Mouse (Mus musculus): Measurements from ENCODE around the gene Btnl1. TPM values are rescaled to one million over a fixed set of nuclear protein-coding genes. Genes with fewer than 3 reads are reported as not detected.

Btnl1 gene
- not detected in 2 replicates for polyA plus RNA-seq (2015; fragmentation: Nextera tagmentation; extraction: Ambion mirVana)

GRCm38 (mm10) chr17:34376847-34377246 is at the start of gene Btnl1:
Gene Btnl1, plus strand, starts transcription at chr17:34377132.
- H3K27me3 ChIP-seq (ENCODE audit: insufficient read depth, low read length): no peaks in the 10 kb centered on the region
- no peaks in the 10 kb centered on the region for H3K9me3 ChIP-seq (ENCODE audit: low read length)
- WGBS: 75% methylated on average over 2 of the region's 2 CpGs
- H3K4me1 ChIP-seq (ENCODE audit: insufficient read depth, low read length): no peaks in the 10 kb centered on the region
- no peak within 1 kb of the TSS for H3K4me2 ChIP-seq (replicated peaks; ENCODE audit: low read depth, low read length)
- no peak within 1 kb of the TSS for H3K9ac ChIP-seq (replicated peaks; ENCODE audit: low read length)
- ATAC-seq (ENCODE audit: low FRiP score, low TSS enrichment): no peak
- no peak within 1 kb of the TSS for H3K27ac ChIP-seq (ENCODE audit: low read length)
- H3K36me3 ChIP-seq (ENCODE audit: insufficient read depth, low read length): no peaks in the 10 kb centered on the region
- H3K4me3 ChIP-seq (ENCODE audit: low read length): no peak within 1 kb of the TSS

GRCm38 (mm10) chr17:34329807-34330206 is 47.1 kb upstream of the Btnl1 start:
- WGBS: 57% methylated on average over 2 of the region's 2 CpGs
- no peak overlapping the region for H3K4me3 ChIP-seq (ENCODE audit: low read length)
- H3K9ac ChIP-seq (replicated peaks; ENCODE audit: low read length): no peak overlapping the region
- no peak for ATAC-seq (ENCODE audit: low FRiP score, low TSS enrichment)
- H3K4me2 ChIP-seq (replicated peaks; ENCODE audit: low read depth, low read length): no peak overlapping the region
- no peaks in the 10 kb centered on the region for H3K27me3 ChIP-seq (ENCODE audit: insufficient read depth, low read length)
- no peak overlapping the region for H3K27ac ChIP-seq (ENCODE audit: low read length)
- no peaks in the 10 kb centered on the region for H3K9me3 ChIP-seq (ENCODE audit: low read length)
- H3K4me1 ChIP-seq (ENCODE audit: insufficient read depth, low read length): 0 out of 2 replicates have a peak, but pooled peaks cover 4% of the 10 kb centered on the region
- H3K36me3 ChIP-seq (ENCODE audit: insufficient read depth, low read length): no peaks in the 10 kb centered on the region

DNA sequence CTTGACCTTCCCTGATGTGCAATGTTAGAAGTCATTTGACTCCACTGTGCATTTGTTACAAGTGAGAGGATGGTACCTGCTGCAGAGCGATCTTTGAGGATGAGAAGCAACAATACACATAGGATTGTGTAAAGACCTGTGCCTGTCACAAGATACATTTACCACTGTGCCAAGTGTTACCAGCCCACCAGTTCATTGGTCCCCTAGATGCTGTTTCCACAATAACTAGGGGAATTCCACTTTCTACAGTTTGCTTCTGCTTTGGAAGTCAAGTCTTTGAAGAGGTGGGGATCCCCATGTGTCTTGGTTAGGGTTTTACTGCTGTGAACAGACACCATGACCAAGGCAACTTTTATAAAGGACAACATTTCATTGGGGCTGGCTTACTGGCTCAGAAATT is 45.7 kb upstream of the Btnl1 start:
- no peaks in the 10 kb centered on the region for H3K9me3 ChIP-seq (ENCODE audit: low read length)
- WGBS: 96% methylated on average over 1 of the region's 1 CpGs
- H3K27me3 ChIP-seq (ENCODE audit: insufficient read depth, low read length): no peaks in the 10 kb centered on the region
- no peak overlapping the region for H3K27ac ChIP-seq (ENCODE audit: low read length)
- H3K4me2 ChIP-seq (replicated peaks; ENCODE audit: low read depth, low read length): no peak overlapping the region
- H3K36me3 ChIP-seq (ENCODE audit: insufficient read depth, low read length): no peaks in the 10 kb centered on the region
- no peak overlapping the region for H3K9ac ChIP-seq (replicated peaks; ENCODE audit: low read length)
- no peak overlapping the region for H3K4me3 ChIP-seq (ENCODE audit: low read length)
- H3K4me1 ChIP-seq (ENCODE audit: insufficient read depth, low read length): 0 out of 2 replicates have a peak, but pooled peaks cover 4% of the 10 kb centered on the region
- ATAC-seq (ENCODE audit: low FRiP score, low TSS enrichment): no peak

GRCm38 (mm10) chr17:34340619-34341402 is 36.1 kb upstream of the Btnl1 start:
- Histone ChIP-seq H3K27me3 (ENCODE audit: insufficient read depth, low read length) (0 out of 2 replicates have a peak, but pooled peaks cover 3% of the 10 kb centered on the region), H3K9ac (replicated peaks; ENCODE audit: low read length) (no peak overlapping the region), H3K4me3 (ENCODE audit: low read length) (no peak overlapping the region), H3K27ac (ENCODE audit: low read length) (no peak overlapping the region), H3K4me1 (ENCODE audit: insufficient read depth, low read length) (no peaks in the 10 kb centered on the region), H3K9me3 (ENCODE audit: low read length) (no peaks in the 10 kb centered on the region), H3K36me3 (ENCODE audit: insufficient read depth, low read length) (no peaks in the 10 kb centered on the region), H3K4me2 (replicated peaks; ENCODE audit: low read depth, low read length) (no peak overlapping the region)
- no peak for ATAC-seq (ENCODE audit: low FRiP score, low TSS enrichment)
- 59% methylated on average over 3 of the region's 3 CpGs for WGBS

GRCm38 (mm10) chr17:34344882-34345281 is 32.0 kb upstream of the Btnl1 start:
- Histone ChIP-seq H3K36me3 (ENCODE audit: insufficient read depth, low read length) (no peaks in the 10 kb centered on the region), H3K4me2 (replicated peaks; ENCODE audit: low read depth, low read length) (no peak overlapping the region), H3K4me1 (ENCODE audit: insufficient read depth, low read length) (no peaks in the 10 kb centered on the region), H3K27me3 (ENCODE audit: insufficient read depth, low read length) (0 out of 2 replicates have a peak, but pooled peaks cover 3% of the 10 kb centered on the region), H3K4me3 (ENCODE audit: low read length) (no peak overlapping the region), H3K9me3 (ENCODE audit: low read length) (no peaks in the 10 kb centered on the region), H3K9ac (replicated peaks; ENCODE audit: low read length) (no peak overlapping the region), H3K27ac (ENCODE audit: low read length) (no peak overlapping the region)
- 84% methylated on average over 4 of the region's 4 CpGs for WGBS
- ATAC-seq (ENCODE audit: low FRiP score, low TSS enrichment): no peak

DNA sequence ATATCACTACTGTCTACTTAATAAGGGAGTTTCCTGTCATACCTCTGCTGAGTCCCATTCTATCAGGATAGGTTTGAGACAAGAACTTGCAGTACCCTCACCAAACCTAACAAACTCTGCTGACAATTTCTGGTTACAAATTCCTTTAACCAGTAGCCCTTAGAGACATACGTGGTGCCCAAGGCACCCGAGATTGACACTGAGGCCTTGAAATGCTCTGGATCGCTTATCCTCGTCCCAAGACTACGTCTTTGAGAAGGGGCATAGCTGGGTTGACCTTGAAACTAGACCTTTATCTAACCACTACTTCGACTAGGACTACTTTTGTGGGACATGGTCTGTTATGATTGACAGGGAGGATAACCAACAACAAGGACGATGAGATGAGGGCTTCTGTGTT is 31.4 kb upstream of the Btnl1 start:
- Histone ChIP-seq H3K9me3 (ENCODE audit: low read length) (no peaks in the 10 kb centered on the region), H3K9ac (replicated peaks; ENCODE audit: low read length) (no peak overlapping the region), H3K4me1 (ENCODE audit: insufficient read depth, low read length) (no peaks in the 10 kb centered on the region), H3K27ac (ENCODE audit: low read length) (no peak overlapping the region), H3K4me3 (ENCODE audit: low read length) (no peak overlapping the region), H3K4me2 (replicated peaks; ENCODE audit: low read depth, low read length) (no peak overlapping the region), H3K27me3 (ENCODE audit: insufficient read depth, low read length) (0 out of 2 replicates have a peak, but pooled peaks cover 3% of the 10 kb centered on the region), H3K36me3 (ENCODE audit: insufficient read depth, low read length) (no peaks in the 10 kb centered on the region)
- ATAC-seq (ENCODE audit: low FRiP score, low TSS enrichment): no peak
- WGBS: 81% methylated on average over 7 of the region's 7 CpGs

GRCm38 (mm10) chr17:34346041-34346440 is 30.9 kb upstream of the Btnl1 start:
- Histone ChIP-seq H3K9ac (replicated peaks; ENCODE audit: low read length) (no peak overlapping the region), H3K36me3 (ENCODE audit: insufficient read depth, low read length) (no peaks in the 10 kb centered on the region), H3K27me3 (ENCODE audit: insufficient read depth, low read length) (0 out of 2 replicates have a peak, but pooled peaks cover 3% of the 10 kb centered on the region), H3K27ac (ENCODE audit: low read length) (no peak overlapping the region), H3K4me3 (ENCODE audit: low read length) (no peak overlapping the region), H3K9me3 (ENCODE audit: low read length) (no peaks in the 10 kb centered on the region), H3K4me1 (ENCODE audit: insufficient read depth, low read length) (no peaks in the 10 kb centered on the region), H3K4me2 (replicated peaks; ENCODE audit: low read depth, low read length) (no peak overlapping the region)
- WGBS: 81% methylated on average over 3 of the region's 3 CpGs
- ATAC-seq (ENCODE audit: low FRiP score, low TSS enrichment): no peak

DNA sequence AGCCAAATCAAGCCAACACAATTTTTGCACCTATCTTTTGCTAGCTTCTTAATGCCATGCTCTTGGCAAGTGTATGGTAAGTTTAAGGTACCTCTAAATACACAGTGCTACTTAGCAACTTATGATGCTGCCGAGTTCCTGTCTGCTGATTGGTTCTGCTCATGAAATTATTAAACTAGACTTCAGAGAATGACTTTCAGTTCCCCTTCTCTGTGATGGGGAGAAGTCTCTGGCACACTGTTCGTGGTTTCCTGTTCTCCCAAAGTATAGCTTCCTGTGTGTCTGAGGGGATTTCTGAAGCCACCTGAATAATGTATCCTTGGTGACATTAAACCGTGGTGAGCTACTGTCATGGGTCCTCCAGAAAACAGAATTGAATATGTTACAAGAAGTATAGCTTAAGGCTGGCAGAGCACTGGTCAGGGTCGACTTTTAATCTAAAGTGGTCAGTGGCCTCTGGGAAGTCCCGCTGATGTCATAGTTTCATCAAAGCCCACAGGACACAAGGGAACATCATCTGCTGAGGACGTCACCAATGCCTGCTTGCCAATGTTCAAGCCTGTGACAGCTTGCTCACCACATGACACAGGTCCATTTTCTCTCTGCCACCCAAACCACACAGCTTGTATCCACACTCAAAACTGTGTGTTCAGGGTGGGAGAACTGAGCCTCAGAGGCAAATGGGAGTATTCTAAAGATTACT is 29.2 kb upstream of the Btnl1 start:
- no peak for ATAC-seq (ENCODE audit: low FRiP score, low TSS enrichment)
- Histone ChIP-seq H3K9me3 (ENCODE audit: low read length) (no peaks in the 10 kb centered on the region), H3K4me2 (replicated peaks; ENCODE audit: low read depth, low read length) (no peak overlapping the region), H3K4me3 (ENCODE audit: low read length) (no peak overlapping the region), H3K27ac (ENCODE audit: low read length) (no peak overlapping the region), H3K9ac (replicated peaks; ENCODE audit: low read length) (no peak overlapping the region), H3K36me3 (ENCODE audit: insufficient read depth, low read length) (no peaks in the 10 kb centered on the region), H3K27me3 (ENCODE audit: insufficient read depth, low read length) (0 out of 2 replicates have a peak, but pooled peaks cover 3% of the 10 kb centered on the region), H3K4me1 (ENCODE audit: insufficient read depth, low read length) (no peaks in the 10 kb centered on the region)
- 67% methylated on average over 6 of the region's 6 CpGs for WGBS

DNA sequence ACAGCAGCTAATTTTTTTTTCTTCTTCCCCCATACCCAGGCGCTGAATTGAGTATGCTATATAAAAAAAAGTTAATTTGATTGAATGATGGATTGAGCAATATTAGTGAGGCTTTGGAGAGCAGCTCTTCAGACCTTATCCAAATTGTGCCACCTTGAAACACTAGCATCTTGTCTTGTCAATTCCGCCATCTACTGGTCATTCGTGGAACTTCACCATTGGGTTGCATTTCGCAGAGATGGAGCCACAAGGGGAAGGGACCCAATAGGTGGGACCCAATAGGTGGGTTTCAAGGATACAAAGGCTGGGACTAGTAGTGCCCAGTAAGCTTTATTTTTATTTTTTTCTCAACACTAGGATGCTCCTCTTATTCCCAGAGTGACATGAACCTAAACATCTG is 27.5 kb upstream of the Btnl1 start:
- Histone ChIP-seq H3K4me3 (ENCODE audit: low read length) (no peak overlapping the region), H3K4me1 (ENCODE audit: insufficient read depth, low read length) (no peaks in the 10 kb centered on the region), H3K4me2 (replicated peaks; ENCODE audit: low read depth, low read length) (no peak overlapping the region), H3K27me3 (ENCODE audit: insufficient read depth, low read length) (0 out of 2 replicates have a peak, but pooled peaks cover 3% of the 10 kb centered on the region), H3K9ac (replicated peaks; ENCODE audit: low read length) (no peak overlapping the region), H3K27ac (ENCODE audit: low read length) (no peak overlapping the region), H3K9me3 (ENCODE audit: low read length) (no peaks in the 10 kb centered on the region), H3K36me3 (ENCODE audit: insufficient read depth, low read length) (no peaks in the 10 kb centered on the region)
- 1% methylated on average over 4 of the region's 4 CpGs for WGBS
- ATAC-seq (ENCODE audit: low FRiP score, low TSS enrichment): no peak

DNA sequence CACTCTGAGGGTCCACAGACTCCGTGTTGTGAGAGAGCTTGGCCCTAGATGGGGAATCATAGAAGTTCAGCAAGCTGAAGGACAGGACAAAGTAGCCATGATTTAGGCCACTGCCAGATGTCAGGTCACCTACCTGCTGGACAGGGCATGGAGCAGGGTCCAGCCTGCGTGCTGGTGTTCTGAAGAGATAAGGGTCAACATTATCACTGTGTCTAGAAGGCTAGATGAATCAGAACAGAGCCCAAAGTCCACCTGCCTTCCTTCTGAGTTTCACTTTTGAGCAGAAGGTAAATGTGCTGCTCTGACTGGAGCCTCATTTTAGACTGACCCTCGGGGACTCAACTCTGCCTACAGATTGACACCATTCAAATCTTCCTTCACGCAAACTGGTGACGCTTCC is 22.4 kb upstream of the Btnl1 start, which contains the start of gene Btnl2:
Gene Btnl2 (plus strand): TSS at position 284 of the 400 bp plus-strand sequence.
- no peak within 1 kb of the TSS for H3K27ac ChIP-seq (ENCODE audit: low read length)
- H3K9me3 ChIP-seq (ENCODE audit: low read length): no peaks in the 10 kb centered on the region
- WGBS: 81% methylated on average over 5 of the region's 5 CpGs
- H3K36me3 ChIP-seq (ENCODE audit: insufficient read depth, low read length): no peaks in the 10 kb centered on the region
- no peak within 1 kb of the TSS for H3K9ac ChIP-seq (replicated peaks; ENCODE audit: low read length)
- H3K4me2 ChIP-seq (replicated peaks; ENCODE audit: low read depth, low read length): no peak within 1 kb of the TSS
- no peak within 1 kb of the TSS for H3K4me3 ChIP-seq (ENCODE audit: low read length)
- no peaks in the 10 kb centered on the region for H3K4me1 ChIP-seq (ENCODE audit: insufficient read depth, low read length)
- ATAC-seq (ENCODE audit: low FRiP score, low TSS enrichment): no peak
- no peaks in the 10 kb centered on the region for H3K27me3 ChIP-seq (ENCODE audit: insufficient read depth, low read length)

Measured in kidney, embryonic 16.5 days (tissue).